Comparison of ENCODE assay signal across 7 mouse cellular contexts in genomic region chr1:173361651-173362050, GRCm38 (mm10). TPM values are rescaled to one million over a fixed set of nuclear protein-coding genes. Genes with fewer than 3 reads are reported as not detected.
DNase-seq lines count a peak whose midpoint lies in the region; ATAC-seq and TF ChIP-seq lines count a peak whose summit lies in the region.

No protein-coding gene starts in this region.

- in situ Hi-C loops in CH12.LX (cut with MboI; ENCODE audit: low pct_ligation_motif_present, low pct_unique_long_range_greater_than_20kb, low sequenced_read_pairs) = no loop called here

- H3K36me3 ChIP-seq in CH12.LX (replicated peaks in 1 of 2; ENCODE audit: control insufficient read depth in 1 of 2, insufficient read depth in 1 of 2, low read length in 1 of 2) = no peaks in the 10 kb centered on the region
- no peaks in the 10 kb centered on the region for H3K36me3 ChIP-seq in liver, embryonic 13.5 days
- no peaks in the 10 kb centered on the region for H3K36me3 ChIP-seq in forebrain, embryonic 15.5 days

- DNase-seq in CH12.LX (ENCODE audit: extremely low read depth) (peak; percentile 60), ZHBTc4 (ENCODE audit: low read depth, low spot score) (peak; percentile 83)
- peak; percentile 22 to 28 for DNase-seq in heart, postnatal 36 days
- DNase-seq in liver, embryonic 13.5 days = peak; percentile 37
- no peak for DNase-seq in frontal cortex, postnatal 10 days (ENCODE audit: low spot score in 2 of 2)
- DNase-seq in layer of hippocampus, adult 8-10 months (ENCODE audit: low spot score in 2 of 2) = no peak

- dilution Hi-C loops in CH12.LX (cut with MboI; ENCODE audit: extremely low pct_ligation_motif_present, extremely low pct_unique_long_range_greater_than_20kb, low sequenced_read_pairs) = no loop called here

- no peaks in the 10 kb centered on the region for H3K79me2 ChIP-seq in CH12.LX (replicated peaks; ENCODE audit: control insufficient read depth, extremely low read depth, insufficient read depth, poor library complexity, severe bottlenecking)

- H3K27ac ChIP-seq in CH12.LX (ENCODE audit: insufficient read depth, low read depth) = no peak overlapping the region
- H3K27ac ChIP-seq in liver, embryonic 13.5 days = no peak overlapping the region
- H3K27ac ChIP-seq in forebrain, embryonic 15.5 days (replicated peaks) = no peak overlapping the region

- TF ChIP-seq EP300 in CH12.LX (IDR thresholded peaks at IDR 0.05; ENCODE audit: low read length) = no peak

- no peak overlapping the region for H3K4me2 ChIP-seq in CH12.LX (ENCODE audit: insufficient read depth, low read depth, poor library complexity, severe bottlenecking)
- H3K4me2 ChIP-seq in liver, embryonic 13.5 days = no peak overlapping the region
- no peak overlapping the region for H3K4me2 ChIP-seq in forebrain, embryonic 15.5 days (replicated peaks)

- no peaks in the 10 kb centered on the region for H3K9me3 ChIP-seq in CH12.LX (replicated peaks; ENCODE audit: low read length)
- no peaks in the 10 kb centered on the region for H3K9me3 ChIP-seq in liver, embryonic 13.5 days (replicated peaks)
- no peaks in the 10 kb centered on the region for H3K9me3 ChIP-seq in forebrain, embryonic 15.5 days

- no peak for ATAC-seq in liver, embryonic 13.5 days (ENCODE audit: low read depth)
- no peak for ATAC-seq in forebrain, embryonic 15.5 days (replicated peaks)

- H3K27me3 ChIP-seq in CH12.LX (replicated peaks) = peaks cover 27% of the 10 kb centered on the region
- H3K27me3 ChIP-seq in liver, embryonic 13.5 days = peaks cover 27% of the 10 kb centered on the region
- H3K27me3 ChIP-seq in forebrain, embryonic 15.5 days = no peaks in the 10 kb centered on the region

- TF ChIP-seq RAD21 in CH12.LX (IDR thresholded peaks at IDR 0.05; ENCODE audit: low read depth, low read length) = no peak

- TF ChIP-seq POLR2A in CH12.LX (IDR thresholded peaks at IDR 0.05; ENCODE audit: low read depth, low read length) = no peak

- 26% methylated on average over 6 of the region's 6 CpGs for WGBS in liver, embryonic 13.5 days (ENCODE audit: insufficient replicate concordance)
- 55% methylated on average over 6 of the region's 6 CpGs for WGBS in forebrain, embryonic 15.5 days

- no peak overlapping the region for H3K9ac ChIP-seq in CH12.LX (ENCODE audit: insufficient read depth, low read depth)
- no peak overlapping the region for H3K9ac ChIP-seq in liver, embryonic 13.5 days
- H3K9ac ChIP-seq in forebrain, embryonic 15.5 days (replicated peaks) = no peak overlapping the region

- H3K4me3 ChIP-seq in CH12.LX (replicated peaks in 1 of 3; ENCODE audit: low read depth in 2 of 3, low read length in 2 of 3, poor library complexity in 1 of 3) = no peak overlapping the region
- no peak overlapping the region for H3K4me3 ChIP-seq in liver, embryonic 13.5 days (replicated peaks)
- no peak overlapping the region for H3K4me3 ChIP-seq in forebrain, embryonic 15.5 days

- no peak for TF ChIP-seq CTCF in CH12.LX (conservative IDR thresholded peaks at IDR 0.05 in 1 of 2, IDR thresholded peaks at IDR 0.05 in 1 of 2; ENCODE audit: low read depth in 2 of 2, low read length in 2 of 2)

- H3K4me1 ChIP-seq in CH12.LX (ENCODE audit: control insufficient read depth in 1 of 2, insufficient read depth in 2 of 2) = peaks cover 4 to 16% of the 10 kb centered on the region in 2 experiments
- peaks cover 16% of the 10 kb centered on the region for H3K4me1 ChIP-seq in liver, embryonic 13.5 days (replicated peaks)
- H3K4me1 ChIP-seq in forebrain, embryonic 15.5 days = peaks cover 43% of the 10 kb centered on the region

- intact Hi-C loops in heart, postnatal 36 days (cut with DNase I) = no loop called here

TF ChIP-seq in CH12.LX, 34 proteins besides CTCF, POLR2A, EP300 and RAD21:
- TF ChIP-seq SIN3A (IDR thresholded peaks at IDR 0.05; ENCODE audit: low read length) (peak; percentile 94), NRF1 (IDR thresholded peaks at IDR 0.05; ENCODE audit: low read depth, low read length) (no peak), MXI1 (IDR thresholded peaks at IDR 0.05; ENCODE audit: low read depth, low read length) (peak; percentile 86)

RNA-seq across cellular contexts. Expression of gene Cadm3, which starts 5.8 kb away (rescaled TPM):
- not detected in 2 replicates for total RNA-seq in CH12.LX (2012; rRNA removed)
- total RNA-seq in CH12.LX (2014; rRNA removed) = not detected in 2 replicates
- polyA plus RNA-seq in CH12.LX (2012; ENCODE audit: insufficient read length, low read depth) = not detected in 2 replicates
- total RNA-seq in heart, postnatal 36 days (2021) = 1 to 10 TPM; 1.9 to 2.5 TPM
- 1.1 and 1.5 TPM in 2 replicates for polyA plus RNA-seq in liver, embryonic 13.5 days (2015; fragmentation: Nextera tagmentation; extraction: Ambion mirVana)
- polyA plus RNA-seq in forebrain, embryonic 15.5 days (2015; fragmentation: Nextera tagmentation; extraction: Ambion mirVana) = 38.1 and 39.7 TPM in 2 replicates
- total RNA-seq in layer of hippocampus, adult 8-10 months (2022) = 100 to 1,000 TPM; 350 to 406 (median 381) TPM

RNA-seq across cellular contexts. Expression of gene Aim2, which starts 11.0 kb away (rescaled TPM):
- total RNA-seq in CH12.LX (2012; rRNA removed) (59.7 and 59.8 TPM in 2 replicates), CH12.LX (2014; rRNA removed) (117 and 130 TPM in 2 replicates)
- 83.7 and 87.0 TPM in 2 replicates for polyA plus RNA-seq in CH12.LX (2012; ENCODE audit: insufficient read length, low read depth)
- total RNA-seq in heart, postnatal 36 days (2021) = 1 to 10 TPM; 1.2 to 1.4 TPM
- polyA plus RNA-seq in liver, embryonic 13.5 days (2015; fragmentation: Nextera tagmentation; extraction: Ambion mirVana) = 4.3 and 5.1 TPM in 2 replicates
- polyA plus RNA-seq in forebrain, embryonic 15.5 days (2015; fragmentation: Nextera tagmentation; extraction: Ambion mirVana) = 3.5 and 4.3 TPM in 2 replicates
- 10 to 100 TPM in 1 of 4 experiments, 1 to 10 TPM in 3; 1.8 to 12.4 (median 5.1) TPM for total RNA-seq in layer of hippocampus, adult 8-10 months (2022)

RNA-seq across cellular contexts. Expression of gene Ackr1, which starts 28.1 kb away (rescaled TPM):
- not detected in 2 replicates for total RNA-seq in CH12.LX (2012; rRNA removed)
- total RNA-seq in CH12.LX (2014; rRNA removed) = not detected in 2 replicates
- polyA plus RNA-seq in CH12.LX (2012; ENCODE audit: insufficient read length, low read depth) = not detected in 2 replicates
- under 1 TPM; 0.38 to 0.78 TPM for total RNA-seq in heart, postnatal 36 days (2021)
- polyA plus RNA-seq in liver, embryonic 13.5 days (2015; fragmentation: Nextera tagmentation; extraction: Ambion mirVana) = 61.5 and 68.9 TPM in 2 replicates
- polyA plus RNA-seq in forebrain, embryonic 15.5 days (2015; fragmentation: Nextera tagmentation; extraction: Ambion mirVana) = 10.7 and 11.6 TPM in 2 replicates
- total RNA-seq in layer of hippocampus, adult 8-10 months (2022) = 10 to 100 TPM; 45.2 to 66.9 (median 51.0) TPM

Comparison
In these comparisons a context has a peak if more than half of its experiments do, and no peak if none do; other contexts are left out.
1. DNase-seq: peak in CH12.LX (single experiment), ZHBTc4 (single experiment), heart, postnatal 36 days (2 of 2) and liver, embryonic 13.5 days (single experiment); none in frontal cortex, postnatal 10 days (0 of 2) and layer of hippocampus, adult 8-10 months (0 of 2).
2. RNA of gene Cadm3, which starts 5.8 kb away (total RNA-seq): 350 to 406 TPM in layer of hippocampus, adult 8-10 months; 1.9 to 2.5 TPM in heart, postnatal 36 days and not detected in CH12.LX; every median in the first group is over 100 times any median in the second.
3. RNA of gene Aim2, which starts 11.0 kb away (total RNA-seq): 59.7 to 130 TPM in CH12.LX; 1.8 to 12.4 TPM in layer of hippocampus, adult 8-10 months and 1.2 to 1.4 TPM in heart, postnatal 36 days; every median in the first group is over 4 times any median in the second.
4. RNA of gene Ackr1, which starts 28.1 kb away (total RNA-seq): 45.2 to 66.9 TPM in layer of hippocampus, adult 8-10 months; 0.38 to 0.78 TPM in heart, postnatal 36 days and not detected in CH12.LX; every median in the first group is over 10 times any median in the second.